9 mouse cellular contexts compared by ENCODE assay signal in the genomic region with DNA sequence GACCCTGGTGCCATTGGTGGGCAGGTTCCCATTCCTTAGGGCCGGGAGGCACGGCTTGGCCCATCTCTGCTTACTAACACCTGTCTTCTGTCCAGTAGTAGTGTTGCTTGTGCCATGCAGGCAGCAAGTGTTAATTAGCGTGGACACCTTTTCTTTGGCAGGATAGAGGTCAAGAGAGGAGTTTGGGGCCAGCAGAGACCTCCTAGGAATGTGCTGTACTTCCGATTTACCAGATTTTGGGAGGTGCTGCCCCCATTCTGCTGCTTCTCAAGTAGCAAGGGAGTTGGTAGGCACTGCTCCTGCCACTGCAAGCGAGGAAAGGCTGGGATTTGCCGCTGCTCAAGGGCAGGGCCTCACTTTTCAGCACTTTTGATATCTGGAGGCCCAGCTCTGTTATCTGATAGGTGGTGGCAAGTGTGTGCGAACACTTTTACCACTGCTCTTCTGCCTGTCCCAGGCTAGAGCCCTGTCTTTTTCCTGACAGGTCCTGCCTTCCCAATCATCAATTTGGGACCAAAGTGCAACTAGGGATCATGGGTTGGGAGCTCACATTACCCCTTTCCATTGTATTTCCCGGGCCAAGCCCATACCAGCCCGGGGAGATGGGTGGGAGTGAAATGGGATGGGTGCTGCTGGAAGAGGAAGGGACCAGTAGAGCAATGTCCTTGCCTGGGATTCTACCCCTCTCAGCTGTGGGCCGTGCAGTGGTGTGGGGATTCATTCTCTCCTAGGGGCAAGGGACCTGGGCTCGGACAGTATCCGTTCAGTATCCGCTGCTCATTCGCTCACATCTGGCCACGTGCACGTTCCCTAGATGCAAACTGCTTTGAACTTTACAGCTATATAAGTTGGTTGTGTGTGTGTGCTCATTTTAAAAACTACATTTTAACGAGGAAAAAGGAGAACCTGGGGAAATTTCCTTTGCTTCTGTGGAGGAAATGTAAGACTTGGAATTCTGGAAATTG. TPM values are rescaled to one million over a fixed set of nuclear protein-coding genes. Genes with fewer than 3 reads are reported as not detected.
DNase-seq lines count a peak whose midpoint lies in the region; ATAC-seq and TF ChIP-seq lines count a peak whose summit lies in the region.
"Had no signal": no experiment of that assay in that cellular context is flagged by ENCODE, and none has a peak within 500 bp of the region (broad histone marks: within the 10 kb centered on the region; RNA-seq: fewer than 3 reads in every experiment).

No protein-coding gene starts in this region.

- TF ChIP-seq CTCF in bone marrow, adult 2 months (IDR thresholded peaks at IDR 0.05; ENCODE audit: control insufficient read depth, insufficient read depth, low read length): no peak

- ATAC-seq in megakaryocyte progenitor cell, adult 5-6 weeks (replicated peaks; ENCODE audit: poor library complexity): 0 out of 2 replicates have a peak, but pooled peaks have one; percentile 8

- H3K4me1 ChIP-seq in heart, embryonic 10.5 days: peaks cover 37% of the 10 kb centered on the region
- peaks cover 2% of the 10 kb centered on the region; the same call in 1 of the 2 replicates for H3K4me1 ChIP-seq in bone marrow, adult 2 months (ENCODE audit: control insufficient read depth, insufficient read depth, low read length)
- peaks cover 32% of the 10 kb centered on the region for H3K4me1 ChIP-seq in hindbrain, embryonic 10.5 days (replicated peaks)

- DNase-seq in heart, embryonic 10.5 days (ENCODE audit: low spot score): no peak
- DNase-seq in heart, adult 18-20 months: no peak
- no peak for DNase-seq in hindbrain, embryonic 10.5 days (ENCODE audit: low spot score)
- DNase-seq in frontal cortex, postnatal 25 days (ENCODE audit: low spot score in 2 of 2): no peak
- no peak for DNase-seq in urinary bladder, postnatal 14 days (ENCODE audit: low spot score)
- no peak for DNase-seq in embryo, embryonic 11 days

- 36% methylated on average over 17 of the region's 17 CpGs for WGBS in heart, embryonic 10.5 days
- WGBS in bone marrow, adult 2 months: 54% methylated on average over 17 of the region's 17 CpGs
- WGBS in hindbrain, embryonic 10.5 days: 52% methylated on average over 17 of the region's 17 CpGs

- H3K27ac ChIP-seq in heart, embryonic 10.5 days: peak overlapping the region; percentile 84
- peak overlapping the region; percentile 28 for H3K27ac ChIP-seq in bone marrow, adult 2 months (ENCODE audit: control insufficient read depth, insufficient read depth, low read depth, low read length, poor library complexity)
- H3K27ac ChIP-seq in hindbrain, embryonic 10.5 days: peak overlapping the region; percentile 86

- no peaks in the 10 kb centered on the region for H3K9me3 ChIP-seq in heart, embryonic 10.5 days
- no peaks in the 10 kb centered on the region for H3K9me3 ChIP-seq in hindbrain, embryonic 10.5 days

- no peaks in the 10 kb centered on the region for H3K27me3 ChIP-seq in heart, embryonic 10.5 days (ENCODE audit: insufficient read depth, poor library complexity, severe bottlenecking)
- H3K27me3 ChIP-seq in hindbrain, embryonic 10.5 days (ENCODE audit: insufficient read depth, poor library complexity, severe bottlenecking): no peaks in the 10 kb centered on the region

- H3K4me3 ChIP-seq in heart, embryonic 10.5 days: peak overlapping the region; percentile 69
- H3K4me3 ChIP-seq in bone marrow, adult 2 months (replicated peaks; ENCODE audit: control insufficient read depth, low read depth, low read length): peak overlapping the region; percentile 60
- peak overlapping the region; percentile 75 for H3K4me3 ChIP-seq in hindbrain, embryonic 10.5 days

- H3K36me3 ChIP-seq in heart, embryonic 10.5 days: peaks cover 61% of the 10 kb centered on the region
- H3K36me3 ChIP-seq in hindbrain, embryonic 10.5 days: peaks cover 68% of the 10 kb centered on the region

- no peak for TF ChIP-seq POLR2A in bone marrow, adult 2 months (IDR thresholded peaks at IDR 0.05; ENCODE audit: borderline replicate concordance, control insufficient read depth, low read depth, low read length)

RNA-seq across cellular contexts. Expression of gene Gmppb, which starts 1.2 kb away (rescaled TPM):
- polyA plus RNA-seq in heart, embryonic 10.5 days (2016; fragmentation: Nextera tagmentation; extraction: Ambion mirVana): 30.4 and 30.7 TPM in 2 replicates
- 10 to 100 TPM; 10.5 to 10.6 TPM for total RNA-seq in heart, adult 18-20 months (2021)
- polyA plus RNA-seq in bone marrow, adult 2 months (2011; ENCODE audit: insufficient read depth, insufficient read length, low replicate concordance, missing spikeins): 9.9 and 17.9 TPM in 2 replicates
- polyA plus RNA-seq in hindbrain, embryonic 10.5 days (2016; fragmentation: Nextera tagmentation; extraction: Ambion mirVana): 24.9 and 30.7 TPM in 2 replicates
- 7.4 and 11.7 TPM in 2 replicates for total RNA-seq in megakaryocyte progenitor cell, adult 5-6 weeks (2015)
- total RNA-seq in megakaryocyte progenitor cell, adult 5-6 weeks (2017): 42.7 and 43.7 TPM in 2 replicates

RNA-seq across cellular contexts. Expression of gene Amigo3, which starts 5.1 kb away (rescaled TPM):
- polyA plus RNA-seq in heart, embryonic 10.5 days (2016; fragmentation: Nextera tagmentation; extraction: Ambion mirVana): 2.5 and 3.2 TPM in 2 replicates
- total RNA-seq in heart, adult 18-20 months (2021): 1 to 10 TPM; 1.4 to 1.8 TPM
- 1.0 and 1.6 TPM in 2 replicates for polyA plus RNA-seq in bone marrow, adult 2 months (2011; ENCODE audit: insufficient read depth, insufficient read length, low replicate concordance, missing spikeins)
- 2.4 and 3.4 TPM in 2 replicates for polyA plus RNA-seq in hindbrain, embryonic 10.5 days (2016; fragmentation: Nextera tagmentation; extraction: Ambion mirVana)
- 1.3 TPM in 2 replicates for total RNA-seq in megakaryocyte progenitor cell, adult 5-6 weeks (2015)
- 2.0 and 2.6 TPM in 2 replicates for total RNA-seq in megakaryocyte progenitor cell, adult 5-6 weeks (2017)

RNA-seq across cellular contexts. Expression of gene Mst1, which starts 32.4 kb away (rescaled TPM):
- 1.6 TPM in 2 replicates for polyA plus RNA-seq in heart, embryonic 10.5 days (2016; fragmentation: Nextera tagmentation; extraction: Ambion mirVana)
- under 1 TPM in 1 of 2 experiments, not detected in 1; 0.36 TPM for total RNA-seq in heart, adult 18-20 months (2021)
- polyA plus RNA-seq in bone marrow, adult 2 months (2011; ENCODE audit: insufficient read depth, insufficient read length, low replicate concordance, missing spikeins): 2.0 and 10.1 TPM in 2 replicates
- 0.34 and 0.39 TPM in 2 replicates for polyA plus RNA-seq in hindbrain, embryonic 10.5 days (2016; fragmentation: Nextera tagmentation; extraction: Ambion mirVana)
- total RNA-seq in megakaryocyte progenitor cell, adult 5-6 weeks (2015): 0.46 and 3.1 TPM in 2 replicates
- total RNA-seq in megakaryocyte progenitor cell, adult 5-6 weeks (2017): 0.37 and 0.74 TPM in 2 replicates
- total RNA-seq: heart, postnatal 36 days had no signal

RNA-seq across cellular contexts. Expression of gene Rnf123, which starts 35.3 kb away (rescaled TPM):
- 31.8 and 33.1 TPM in 2 replicates for polyA plus RNA-seq in heart, embryonic 10.5 days (2016; fragmentation: Nextera tagmentation; extraction: Ambion mirVana)
- 10 to 100 TPM; 83.4 to 86.8 TPM for total RNA-seq in heart, adult 18-20 months (2021)
- 296 and 393 TPM in 2 replicates for polyA plus RNA-seq in bone marrow, adult 2 months (2011; ENCODE audit: insufficient read depth, insufficient read length, low replicate concordance, missing spikeins)
- 36.6 and 39.1 TPM in 2 replicates for polyA plus RNA-seq in hindbrain, embryonic 10.5 days (2016; fragmentation: Nextera tagmentation; extraction: Ambion mirVana)
- total RNA-seq in megakaryocyte progenitor cell, adult 5-6 weeks (2015): 34.5 and 35.8 TPM in 2 replicates
- total RNA-seq in megakaryocyte progenitor cell, adult 5-6 weeks (2017): 18.8 and 34.8 TPM in 2 replicates

RNA-seq across cellular contexts. Expression of gene Ip6k1, which starts 45.6 kb away (rescaled TPM):
- polyA plus RNA-seq in heart, embryonic 10.5 days (2016; fragmentation: Nextera tagmentation; extraction: Ambion mirVana): 40.7 and 42.3 TPM in 2 replicates
- 10 to 100 TPM; 30.4 to 32.0 TPM for total RNA-seq in heart, adult 18-20 months (2021)
- polyA plus RNA-seq in bone marrow, adult 2 months (2011; ENCODE audit: insufficient read depth, insufficient read length, low replicate concordance, missing spikeins): 54.3 and 99.5 TPM in 2 replicates
- polyA plus RNA-seq in hindbrain, embryonic 10.5 days (2016; fragmentation: Nextera tagmentation; extraction: Ambion mirVana): 60.1 and 65.5 TPM in 2 replicates
- total RNA-seq in megakaryocyte progenitor cell, adult 5-6 weeks (2015): 12.5 and 19.1 TPM in 2 replicates
- total RNA-seq in megakaryocyte progenitor cell, adult 5-6 weeks (2017): 22.8 and 35.4 TPM in 2 replicates

Comparison
In these comparisons a context has a peak if more than half of its experiments do, and no peak if none do; other contexts are left out.
1. H3K27ac ChIP-seq: peak in every context shown above with its lines; median percentile 86 in hindbrain, embryonic 10.5 days; 84 in heart, embryonic 10.5 days; 28 in bone marrow, adult 2 months.